Mouse (Mus musculus): ENCODE measurements at regions not wholly inside any gene's neighbourhood (a gene's known extent, or its start where the extent isn't known, plus 50 kb on each side); places are given as distances from the start of the nearest gene placed in this dataset.

DNA sequence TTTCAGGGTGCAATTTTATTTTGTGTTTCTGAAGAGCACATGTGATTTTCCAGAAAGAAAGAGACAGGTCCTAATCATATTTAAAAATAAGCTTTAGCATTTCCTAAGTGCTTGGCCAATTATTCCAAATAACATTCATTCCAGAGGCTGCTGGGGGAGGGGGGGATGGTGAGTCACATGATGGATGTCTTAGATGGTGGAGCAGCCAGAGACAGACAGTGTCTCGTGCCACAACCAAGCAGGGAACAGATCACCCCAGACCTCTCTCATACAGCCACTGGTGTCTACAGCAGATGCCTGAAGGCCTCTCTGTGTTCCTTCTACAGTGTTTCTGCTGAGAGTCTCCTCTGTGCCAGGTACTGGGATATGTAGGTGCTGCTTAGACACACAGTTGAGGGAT, 112.8 kb upstream of the Adra1b start:
- no peaks in the 10 kb centered on the region for H3K27me3 ChIP-seq (ENCODE audit: insufficient read depth, low read length)
- no peak for ATAC-seq (replicated peaks; ENCODE audit: low FRiP score, low read depth)
- no peak overlapping the region for H3K9ac ChIP-seq (ENCODE audit: low read depth, low read length)
- no peak overlapping the region for H3K27ac ChIP-seq
- WGBS, result 45% methylated on average over 1 of the region's 1 CpGs
- TF ChIP-seq CTCF (IDR thresholded peaks at IDR 0.05; ENCODE audit: low read depth), result no peak
- H3K4me2 ChIP-seq (ENCODE audit: low read length), result no peak overlapping the region
- no peak for DNase-seq (ENCODE audit: low spot score)
- no peaks in the 10 kb centered on the region for H3K9me3 ChIP-seq (replicated peaks; ENCODE audit: low read length)
- H3K36me3 ChIP-seq (ENCODE audit: insufficient read depth, low read length), result no peaks in the 10 kb centered on the region
- H3K4me3 ChIP-seq (replicated peaks; ENCODE audit: low read depth, low read length), result no peak overlapping the region
- no peaks in the 10 kb centered on the region for H3K4me1 ChIP-seq (replicated peaks; ENCODE audit: insufficient read depth, low read length)

DNA sequence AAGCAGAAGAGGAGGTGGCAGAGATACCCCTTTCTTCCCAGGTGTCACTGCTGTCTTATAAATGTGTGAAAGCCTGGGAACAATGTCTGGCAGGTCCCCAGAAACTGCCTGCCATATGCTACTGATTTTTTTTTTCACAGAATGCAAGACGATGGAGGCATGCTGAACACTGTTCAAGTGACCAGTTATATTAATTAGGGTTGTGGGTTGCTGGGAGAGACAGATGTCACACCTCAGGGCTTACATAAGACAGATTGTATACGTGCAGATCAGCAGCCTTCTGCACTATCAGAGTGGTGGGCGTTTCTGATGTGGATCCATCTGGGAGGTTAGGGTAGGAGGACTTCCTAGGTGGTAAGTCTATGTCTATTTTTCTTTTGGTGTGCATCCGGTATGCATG, 120.6 kb upstream of the Adra1b start:
- H3K27me3 ChIP-seq (ENCODE audit: insufficient read depth, low read length), result no peaks in the 10 kb centered on the region
- no peak overlapping the region for H3K4me2 ChIP-seq (ENCODE audit: low read length)
- 67% methylated on average over 4 of the region's 4 CpGs for WGBS
- no peak overlapping the region for H3K4me3 ChIP-seq (replicated peaks; ENCODE audit: low read depth, low read length)
- H3K9ac ChIP-seq (ENCODE audit: low read depth, low read length), result no peak overlapping the region
- ATAC-seq (replicated peaks; ENCODE audit: low FRiP score, low read depth) (no peak), DNase-seq (ENCODE audit: low spot score) (no peak)
- no peaks in the 10 kb centered on the region for H3K9me3 ChIP-seq (replicated peaks; ENCODE audit: low read length)
- no peak for TF ChIP-seq CTCF (IDR thresholded peaks at IDR 0.05; ENCODE audit: low read depth)
- H3K36me3 ChIP-seq (ENCODE audit: insufficient read depth, low read length), result no peaks in the 10 kb centered on the region
- no peaks in the 10 kb centered on the region for H3K4me1 ChIP-seq (replicated peaks; ENCODE audit: insufficient read depth, low read length)
- H3K27ac ChIP-seq, result no peak overlapping the region

DNA sequence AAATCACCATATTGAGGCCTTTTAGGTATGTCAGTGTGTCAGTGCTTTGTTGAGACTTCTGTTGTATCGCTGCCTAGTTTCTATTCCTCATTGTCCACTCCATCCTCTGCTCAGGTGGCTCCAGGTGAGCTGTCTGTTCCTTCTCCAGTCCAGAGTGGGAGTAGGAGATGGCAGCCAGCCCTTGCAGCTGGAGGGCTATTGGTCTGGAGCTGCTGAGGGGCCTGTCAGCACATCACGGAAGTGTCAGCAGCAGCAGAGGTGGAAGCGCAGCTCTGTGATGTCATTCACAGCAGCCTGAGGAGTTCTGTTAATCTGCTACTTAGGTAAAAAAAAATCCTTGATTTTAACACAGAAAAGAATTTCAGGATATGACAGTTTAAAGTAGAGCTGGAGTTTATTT, 126.0 kb upstream of the Adra1b start:
- Histone ChIP-seq H3K4me1 (replicated peaks; ENCODE audit: insufficient read depth, low read length) (no peaks in the 10 kb centered on the region), H3K27me3 (ENCODE audit: insufficient read depth, low read length) (no peaks in the 10 kb centered on the region), H3K4me2 (ENCODE audit: low read length) (no peak overlapping the region), H3K27ac (no peak overlapping the region), H3K9ac (ENCODE audit: low read depth, low read length) (no peak overlapping the region), H3K36me3 (ENCODE audit: insufficient read depth, low read length) (no peaks in the 10 kb centered on the region), H3K9me3 (replicated peaks; ENCODE audit: low read length) (no peaks in the 10 kb centered on the region), H3K4me3 (replicated peaks; ENCODE audit: low read depth, low read length) (no peak overlapping the region)
- no peak for TF ChIP-seq CTCF (IDR thresholded peaks at IDR 0.05; ENCODE audit: low read depth)
- ATAC-seq (replicated peaks; ENCODE audit: low FRiP score, low read depth) (no peak), DNase-seq (ENCODE audit: low spot score) (no peak)
- 72% methylated on average over 3 of the region's 3 CpGs for WGBS

DNA sequence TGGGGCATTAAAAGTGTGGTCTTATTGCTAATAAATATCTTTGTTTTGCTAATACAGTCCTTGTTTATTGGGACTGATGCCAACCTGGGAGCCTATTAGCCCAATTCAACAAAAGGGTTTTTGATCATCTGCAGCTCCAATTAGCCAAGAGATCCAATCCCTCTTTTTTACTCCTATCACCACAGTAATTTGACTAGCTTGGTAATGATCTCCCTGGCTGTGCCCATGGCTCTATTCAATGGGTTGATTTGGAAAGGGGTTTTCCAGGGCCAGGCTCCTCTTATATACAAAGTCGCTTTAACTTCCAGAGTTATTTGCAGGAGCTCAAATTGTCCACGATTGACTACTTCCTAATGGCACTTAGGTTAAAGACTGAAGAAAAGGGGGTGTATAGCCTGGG, 145.1 kb upstream of the Adra1b start:
- ATAC-seq (replicated peaks; ENCODE audit: low FRiP score, low read depth), result no peak
- Histone ChIP-seq H3K9me3 (replicated peaks; ENCODE audit: low read length) (no peaks in the 10 kb centered on the region), H3K27me3 (ENCODE audit: insufficient read depth, low read length) (no peaks in the 10 kb centered on the region), H3K4me1 (replicated peaks; ENCODE audit: insufficient read depth, low read length) (no peaks in the 10 kb centered on the region), H3K4me2 (ENCODE audit: low read length) (no peak overlapping the region), H3K36me3 (ENCODE audit: insufficient read depth, low read length) (no peaks in the 10 kb centered on the region), H3K4me3 (replicated peaks; ENCODE audit: low read depth, low read length) (no peak overlapping the region), H3K27ac (no peak overlapping the region), H3K9ac (ENCODE audit: low read depth, low read length) (no peak overlapping the region)
- no peak for TF ChIP-seq CTCF (IDR thresholded peaks at IDR 0.05; ENCODE audit: low read depth)
- DNase-seq (ENCODE audit: low spot score), result no peak
- WGBS, result 12% methylated on average over 2 of the region's 2 CpGs

DNA sequence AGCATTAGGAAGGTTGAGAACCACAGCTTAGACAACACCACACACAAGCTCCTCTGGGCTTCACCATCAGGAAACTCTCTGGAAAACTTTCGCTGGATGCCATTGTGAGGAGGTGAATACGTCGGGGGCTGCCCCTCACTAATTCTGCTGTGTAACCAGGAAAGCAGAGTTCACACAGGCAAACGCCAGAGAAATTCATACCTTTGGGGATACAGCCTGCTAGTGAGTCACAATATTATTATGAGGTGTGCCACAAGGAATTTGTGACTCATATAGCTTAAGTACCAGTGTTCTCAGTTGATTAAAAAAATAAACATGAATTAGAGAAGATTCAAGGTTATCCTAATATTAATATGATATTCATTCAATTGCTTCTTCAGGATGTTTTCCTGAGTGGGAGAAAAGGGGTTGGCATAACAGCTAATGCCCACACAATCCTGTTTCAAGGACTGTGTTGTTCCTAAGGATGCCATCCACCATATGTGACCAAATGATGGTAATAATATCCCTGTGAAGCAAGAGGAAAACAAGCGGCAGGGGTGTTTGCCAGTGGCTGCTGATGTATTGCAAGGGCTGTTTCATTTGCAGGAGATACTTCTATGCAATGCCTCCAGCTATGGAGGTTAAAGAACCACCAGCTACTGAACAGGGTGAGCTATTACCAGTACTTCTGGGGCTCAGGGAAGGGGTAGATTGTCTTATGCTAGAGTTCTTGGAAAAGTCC, 148.4 kb upstream of the Adra1b start:
- WGBS, result 72% methylated on average over 5 of the region's 5 CpGs
- no peak for ATAC-seq (replicated peaks; ENCODE audit: low FRiP score, low read depth)

DNA sequence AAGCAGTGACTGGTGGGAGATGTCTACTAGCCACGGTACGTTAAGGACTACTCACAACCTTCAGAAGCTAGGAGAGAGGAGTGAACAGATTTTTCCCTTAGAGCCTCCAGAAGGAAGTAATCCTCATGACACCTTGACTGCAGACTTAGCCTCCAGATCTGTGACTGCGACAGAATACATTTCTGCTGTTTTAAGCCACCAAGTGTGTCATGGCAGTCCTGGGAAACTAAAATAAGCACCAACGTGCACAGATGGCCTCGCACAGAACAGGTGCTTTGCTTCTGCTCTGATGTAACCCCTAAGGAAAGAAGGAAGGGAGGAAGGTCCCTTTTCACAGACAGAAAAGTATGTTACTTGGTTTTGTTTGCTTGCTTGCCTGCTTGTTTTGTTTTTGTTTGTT, 151.5 kb upstream of the Adra1b start:
- 84% methylated on average over 5 of the region's 5 CpGs for WGBS
- H3K4me2 ChIP-seq (ENCODE audit: low read length), result no peak overlapping the region
- no peaks in the 10 kb centered on the region for H3K36me3 ChIP-seq (ENCODE audit: insufficient read depth, low read length)
- no peaks in the 10 kb centered on the region for H3K27me3 ChIP-seq (ENCODE audit: insufficient read depth, low read length)
- ATAC-seq (replicated peaks; ENCODE audit: low FRiP score, low read depth) (no peak), DNase-seq (ENCODE audit: low spot score) (no peak)
- H3K27ac ChIP-seq, result no peak overlapping the region
- H3K9ac ChIP-seq (ENCODE audit: low read depth, low read length), result no peak overlapping the region
- no peaks in the 10 kb centered on the region for H3K9me3 ChIP-seq (replicated peaks; ENCODE audit: low read length)
- no peak for TF ChIP-seq CTCF (IDR thresholded peaks at IDR 0.05; ENCODE audit: low read depth)
- H3K4me1 ChIP-seq (replicated peaks; ENCODE audit: insufficient read depth, low read length), result no peaks in the 10 kb centered on the region
- no peak overlapping the region for H3K4me3 ChIP-seq (replicated peaks; ENCODE audit: low read depth, low read length)

More for the DNA sequence above, 148.4 kb upstream of the Adra1b start:
- H3K4me2 ChIP-seq (ENCODE audit: low read length), result no peak overlapping the region
- H3K36me3 ChIP-seq (ENCODE audit: insufficient read depth, low read length), result no peaks in the 10 kb centered on the region
- no peak for DNase-seq (ENCODE audit: low spot score)
- no peak overlapping the region for H3K27ac ChIP-seq
- H3K9me3 ChIP-seq (replicated peaks; ENCODE audit: low read length), result no peaks in the 10 kb centered on the region
- TF ChIP-seq CTCF (IDR thresholded peaks at IDR 0.05; ENCODE audit: low read depth), result no peak
- H3K27me3 ChIP-seq (ENCODE audit: insufficient read depth, low read length), result no peaks in the 10 kb centered on the region
- no peak overlapping the region for H3K4me3 ChIP-seq (replicated peaks; ENCODE audit: low read depth, low read length)
- no peaks in the 10 kb centered on the region for H3K4me1 ChIP-seq (replicated peaks; ENCODE audit: insufficient read depth, low read length)
- H3K9ac ChIP-seq (ENCODE audit: low read depth, low read length), result no peak overlapping the region

DNA sequence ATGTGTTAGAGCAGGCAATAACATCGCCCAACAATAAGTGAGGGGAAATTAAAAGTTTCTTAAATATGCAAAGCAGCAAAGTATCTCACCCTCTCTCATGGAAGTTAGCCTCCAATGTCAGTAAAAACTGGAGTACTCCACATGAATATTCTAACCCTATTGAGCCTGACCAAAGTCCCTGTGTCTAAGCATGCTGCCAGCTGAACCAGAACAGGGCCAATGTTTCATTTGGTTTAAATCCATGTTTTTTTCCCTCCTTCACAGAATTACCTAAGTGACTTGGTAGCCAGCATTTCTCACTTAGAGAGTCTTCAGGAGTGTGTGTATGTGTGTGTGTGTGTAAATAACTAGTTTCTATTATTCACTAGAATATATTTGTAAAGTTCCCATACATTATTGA, 161.4 kb upstream of the Adra1b start:
- Histone ChIP-seq H3K4me1 (replicated peaks; ENCODE audit: insufficient read depth, low read length) (0 out of 2 replicates have a peak, but pooled peaks cover 3% of the 10 kb centered on the region), H3K9me3 (replicated peaks; ENCODE audit: low read length) (no peaks in the 10 kb centered on the region), H3K4me3 (replicated peaks; ENCODE audit: low read depth, low read length) (no peak overlapping the region), H3K4me2 (ENCODE audit: low read length) (no peak overlapping the region), H3K36me3 (ENCODE audit: insufficient read depth, low read length) (no peaks in the 10 kb centered on the region), H3K27ac (no peak overlapping the region), H3K9ac (ENCODE audit: low read depth, low read length) (no peak overlapping the region), H3K27me3 (ENCODE audit: insufficient read depth, low read length) (no peaks in the 10 kb centered on the region)
- WGBS, result 90% methylated on average over 1 of the region's 1 CpGs
- DNase-seq (ENCODE audit: low spot score), result no peak
- ATAC-seq (replicated peaks; ENCODE audit: low FRiP score, low read depth), result no peak
- TF ChIP-seq CTCF (IDR thresholded peaks at IDR 0.05; ENCODE audit: low read depth), result no peak

Measured in kidney, postnatal 0 days (tissue).